Mouse (Mus musculus) 3134 (cell line): ENCODE measurements at regions not wholly inside any gene's neighbourhood (a gene's known extent, or its start where the extent isn't known, plus 50 kb on each side); places are given as distances from the start of the nearest gene placed in this dataset.

ENCODE experiments used
- DNase-seq: peaks from one replicate; pipeline ENCODE4 v3.0.0-alpha.2; 2011; ENCODE audit warnings: low spot score; ENCODE audit not compliant: insufficient read length; ENCODE audit errors: extremely low read depth

DNA sequence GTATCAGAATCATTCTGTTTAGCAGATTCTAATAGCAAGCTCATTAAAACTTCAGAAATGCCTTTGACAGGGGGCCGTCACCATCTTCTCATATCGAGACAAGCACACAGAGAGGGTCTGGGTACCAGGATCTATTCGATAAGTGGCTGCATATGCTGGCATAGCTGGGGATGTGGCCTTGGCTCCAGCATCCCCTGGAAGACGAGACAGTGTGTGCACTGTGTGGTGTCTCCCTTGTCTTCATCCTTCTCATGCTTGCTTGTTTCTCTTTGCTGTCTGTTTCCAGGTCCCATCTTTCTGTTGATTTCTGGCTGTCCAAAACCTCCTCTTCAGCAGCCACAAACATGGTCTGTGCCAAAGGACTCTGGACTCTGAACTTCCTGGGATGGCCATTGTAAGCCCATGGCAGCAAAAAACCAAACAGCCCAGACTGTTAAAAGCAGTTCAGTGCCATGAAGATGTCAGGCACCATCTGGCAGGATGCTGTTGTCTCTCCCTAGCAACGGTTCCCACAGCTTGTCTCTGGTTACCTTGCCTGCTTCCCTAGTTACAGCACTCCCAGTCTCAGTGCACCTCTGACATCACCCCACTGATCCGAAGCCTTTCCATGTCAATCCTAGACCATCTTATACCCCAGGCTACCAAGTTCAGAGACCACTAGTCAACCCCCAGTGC is 56.5 kb downstream of the Kctd12 start:
- no peak for DNase-seq

GRCm38 (mm10) chr14:102924674-102925073 is 57.8 kb downstream of the Kctd12 start:
- no peak for DNase-seq

- no peak for DNase-seq
Observed at GRCm38 (mm10) chr14:102922496-102922993, 59.9 kb downstream of the Kctd12 start.

DNA sequence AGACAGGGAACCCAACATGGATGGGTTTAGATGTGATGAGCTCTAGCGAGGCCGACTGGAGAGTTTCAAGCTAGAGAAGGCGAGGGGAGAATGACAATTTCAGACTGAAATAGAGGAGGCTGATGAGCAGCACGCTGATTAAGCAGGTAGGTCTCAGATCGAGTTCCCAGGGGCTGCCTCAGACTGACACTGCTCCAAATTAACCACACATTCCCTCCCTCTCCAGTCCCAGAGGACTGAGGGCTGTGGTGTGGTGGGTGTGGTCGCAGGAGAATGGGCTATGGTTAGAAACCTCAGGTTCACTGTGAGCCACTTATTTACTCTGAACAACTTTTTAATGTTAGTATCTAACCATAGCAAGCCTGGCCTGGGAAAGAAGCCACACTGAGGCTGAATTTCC is 62.0 kb downstream of the Kctd12 start:
- no peak for DNase-seq

GRCm38 (mm10) chr14:102919261-102919801 is 63.1 kb downstream of the Kctd12 start:
- DNase-seq, result no peak

DNA sequence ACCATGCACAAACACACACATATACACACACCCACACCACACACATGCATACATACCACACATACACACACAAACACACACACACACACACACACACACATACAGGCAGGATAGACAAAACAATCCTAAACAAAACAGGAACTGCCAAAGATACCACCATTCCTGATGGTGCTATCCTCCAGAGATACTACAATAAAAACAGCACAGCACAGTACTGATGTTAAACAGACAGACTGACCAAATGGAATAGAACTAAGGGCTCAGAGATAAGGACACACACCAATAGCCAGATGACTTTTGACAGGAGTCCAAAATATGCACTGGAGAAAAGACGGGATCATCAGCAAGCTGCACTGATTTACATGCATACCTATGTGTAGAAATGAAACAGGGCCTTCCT is 64.5 kb downstream of the Kctd12 start:
- DNase-seq, result no peak

GRCm38 (mm10) chr14:102915918-102916317 is 66.5 kb downstream of the Kctd12 start:
- no peak for DNase-seq

GRCm38 (mm10) chr14:102911582-102911981 is 70.9 kb downstream of the Kctd12 start:
- DNase-seq, result no peak

GRCm38 (mm10) chr14:102908990-102909389 is 73.4 kb downstream of the Kctd12 start:
- DNase-seq, result no peak

GRCm38 (mm10) chr14:102907411-102908103 is 74.9 kb downstream of the Kctd12 start:
- DNase-seq, result no peak

DNA sequence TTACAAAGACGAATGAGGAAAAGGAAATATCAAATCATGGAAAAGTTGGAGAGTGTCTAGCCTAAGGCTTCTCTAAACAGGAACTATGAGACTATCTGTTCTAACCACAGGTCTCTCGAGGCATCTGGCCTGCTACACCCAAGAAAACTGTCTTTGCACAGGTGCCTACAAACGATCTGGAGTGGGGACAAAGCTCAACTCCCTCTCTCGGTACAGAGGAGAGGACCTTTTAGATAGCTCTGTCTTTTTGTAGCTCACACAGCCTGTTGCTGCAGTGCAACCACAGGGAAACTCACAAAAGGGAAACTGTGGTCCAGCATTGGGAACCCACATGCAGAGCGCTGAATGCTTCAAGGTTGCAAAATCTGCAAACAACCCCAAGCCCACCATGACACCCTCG is 75.6 kb downstream of the Kctd12 start:
- no peak for DNase-seq

DNA sequence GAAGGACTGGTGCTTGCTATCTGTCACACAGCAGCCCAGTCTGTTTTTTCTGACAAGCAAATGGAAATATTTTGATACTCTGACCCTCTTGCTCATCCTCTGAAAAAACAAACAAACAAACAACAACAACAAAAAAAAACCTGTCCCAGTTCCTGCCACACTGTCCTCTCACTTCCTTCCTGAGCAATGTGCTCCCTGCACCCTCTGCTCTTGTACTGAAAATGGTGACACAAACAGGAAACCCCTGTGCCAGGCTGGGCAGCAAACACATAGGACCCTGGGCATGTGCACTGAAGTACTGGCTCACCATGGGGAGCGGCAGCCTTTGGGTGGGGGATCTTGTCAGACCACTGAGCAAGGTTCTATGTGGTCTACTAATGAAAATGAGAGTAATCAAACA is 76.2 kb downstream of the Kctd12 start:
- DNase-seq, result no peak

- no peak for DNase-seq
Observed at GRCm38 (mm10) chr14:102902906-102903305, 79.5 kb downstream of the Kctd12 start.

- no peak for DNase-seq
Observed at GRCm38 (mm10) chr14:102902236-102902635, 80.2 kb downstream of the Kctd12 start.

GRCm38 (mm10) chr14:102898445-102898844 is 84.0 kb downstream of the Kctd12 start:
- DNase-seq, result no peak

DNA sequence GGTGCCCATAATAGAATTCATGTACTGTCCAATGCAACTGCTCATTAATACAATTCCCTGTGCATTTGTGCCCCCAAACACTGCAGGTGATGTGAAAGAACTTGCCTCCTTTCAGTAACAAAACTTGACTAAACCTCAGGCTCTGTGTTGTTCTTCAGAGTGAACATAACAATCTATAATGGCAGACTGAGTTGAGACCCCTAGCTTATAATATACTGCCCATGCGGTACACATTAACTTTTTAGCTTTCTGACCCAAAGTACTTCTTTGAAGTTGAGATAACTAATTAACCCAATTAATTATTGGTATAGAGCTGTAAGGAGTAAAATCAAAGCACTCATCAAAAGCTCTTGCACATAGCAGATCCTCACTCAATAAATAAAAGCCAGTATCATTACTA is 85.4 kb downstream of the Kctd12 start:
- no peak for DNase-seq

DNA sequence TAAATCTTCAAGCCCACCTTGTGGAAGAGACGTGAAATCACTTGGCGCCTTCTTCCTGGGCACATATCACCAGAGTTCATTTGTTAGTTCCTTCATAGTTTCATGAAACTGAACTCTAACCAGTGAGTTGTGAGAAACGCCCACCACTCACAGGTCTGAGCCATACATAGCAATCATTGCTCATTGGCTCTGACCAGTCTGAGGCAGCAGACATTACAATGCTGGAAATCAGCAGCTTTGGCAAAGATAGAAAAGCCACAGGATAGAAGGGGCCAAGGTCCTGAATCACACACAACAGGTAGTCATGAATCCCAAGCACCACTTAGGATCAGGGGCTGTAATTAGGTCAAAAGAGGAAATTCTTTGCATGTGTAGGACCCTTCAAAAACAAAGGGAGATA is 85.9 kb downstream of the Kctd12 start:
- no peak for DNase-seq

DNA sequence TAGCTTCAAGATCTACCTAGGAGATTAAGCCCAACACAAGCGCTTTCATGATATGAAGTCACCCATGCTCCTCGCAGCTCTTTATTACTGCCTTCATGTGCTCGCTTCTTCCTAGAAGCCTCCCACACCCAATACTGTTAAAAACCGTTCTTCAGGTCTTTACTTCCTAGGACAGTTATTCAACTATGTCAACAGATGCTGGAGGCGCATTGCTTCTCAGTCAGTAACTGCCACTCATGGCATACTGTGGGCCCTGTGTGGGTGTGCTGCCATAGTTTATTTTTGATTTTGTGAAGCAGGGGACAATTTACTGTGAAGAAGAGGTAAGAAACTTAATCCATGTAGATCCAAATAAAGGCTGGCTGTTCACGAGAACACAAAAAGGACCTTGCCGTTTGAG is 89.2 kb downstream of the Kctd12 start:
- no peak for DNase-seq

- no peak for DNase-seq
Observed at GRCm38 (mm10) chr14:102891552-102891951, 90.9 kb downstream of the Kctd12 start.

- DNase-seq, result no peak
Observed at GRCm38 (mm10) chr14:102885240-102885598, 97.2 kb downstream of the Kctd12 start.

DNA sequence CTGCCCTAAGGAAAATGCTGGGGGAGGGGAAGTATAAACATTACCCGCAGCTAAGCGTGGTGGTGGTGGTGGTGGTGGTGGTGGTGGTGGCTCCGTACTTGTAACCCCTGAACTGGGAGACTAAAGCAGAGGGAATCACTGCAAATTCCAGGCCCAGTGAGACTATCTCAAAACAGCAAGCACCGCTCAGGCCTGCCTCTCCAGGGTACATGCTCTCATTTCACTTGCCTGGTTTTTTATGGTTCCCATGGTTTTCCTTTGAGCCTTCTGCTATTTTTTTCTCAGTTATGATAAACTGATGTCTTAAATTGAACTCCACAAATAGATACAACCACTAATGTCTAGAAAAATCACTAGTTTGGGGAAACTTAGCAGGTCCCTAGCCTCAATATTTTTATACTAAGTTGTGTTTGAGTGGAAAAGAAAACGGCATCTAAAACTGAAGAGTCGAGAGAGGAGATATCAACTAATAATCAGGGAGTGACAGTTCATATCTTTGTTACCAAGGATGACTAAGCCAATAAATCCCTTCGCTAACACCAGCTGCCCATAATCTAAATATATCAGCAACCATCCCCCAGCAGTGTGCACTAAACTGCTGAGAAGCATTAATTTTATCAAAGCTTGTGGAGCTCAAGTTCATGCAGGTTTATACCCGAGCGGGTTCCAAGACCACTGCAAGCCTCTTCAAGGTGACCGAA is 97.7 kb downstream of the Kctd12 start:
- DNase-seq, result no peak
